Mouse (Mus musculus): ENCODE data around the gene Fbxw11. TPM values are rescaled to one million over a fixed set of nuclear protein-coding genes. Genes with fewer than 3 reads are reported as not detected.

Fbxw11 gene
- polyA plus RNA-seq, 1 experiment from 2014 or later: 65.7 TPM

DNA sequence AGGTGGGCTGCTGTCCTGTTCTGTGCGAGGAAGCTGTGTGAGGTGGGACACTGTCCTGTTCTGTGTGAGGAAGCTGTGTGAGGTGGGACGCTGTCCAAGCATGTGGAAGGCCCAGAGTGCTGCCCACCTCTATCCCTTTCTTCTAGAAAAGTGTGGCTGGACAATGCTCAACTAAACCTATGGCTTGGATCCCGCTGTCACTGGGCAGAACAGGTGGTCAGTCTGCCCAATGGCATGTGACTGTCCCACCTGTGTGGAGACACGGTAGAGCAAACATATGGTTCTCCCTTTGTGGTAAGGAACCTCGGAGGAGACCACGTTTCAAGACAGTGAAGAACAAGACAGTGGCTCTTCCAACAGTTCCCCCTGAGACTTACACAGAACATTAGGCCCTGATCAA lies 14.6 kb upstream of the Fbxw11 start:
- Histone ChIP-seq H3K27me3 (replicated peaks) (no peaks in the 10 kb centered on the region), H3K4me3 (replicated peaks) (no peak overlapping the region), H3K4me1 (replicated peaks) (no peaks in the 10 kb centered on the region), H3K4me2 (replicated peaks) (no peak overlapping the region), H3K9ac (no peak overlapping the region), H3K36me3 (no peaks in the 10 kb centered on the region), H3K9me3 (no peaks in the 10 kb centered on the region), H3K27ac (no peak overlapping the region)
- WGBS: 71% methylated on average over 6 of the region's 6 CpGs
- ATAC-seq: no peak

- Histone ChIP-seq H3K4me2 (replicated peaks) (no peak overlapping the region), H3K27me3 (replicated peaks) (no peaks in the 10 kb centered on the region), H3K36me3 (no peaks in the 10 kb centered on the region), H3K4me1 (replicated peaks) (no peaks in the 10 kb centered on the region), H3K9me3 (no peaks in the 10 kb centered on the region), H3K9ac (no peak overlapping the region), H3K27ac (no peak overlapping the region), H3K4me3 (replicated peaks) (no peak overlapping the region)
- no peak for ATAC-seq
- 78% methylated on average over 4 of the region's 4 CpGs for WGBS
These were observed 12.8 kb upstream of the Fbxw11 start for GRCm38 (mm10) chr11:32629713-32630211.

DNA sequence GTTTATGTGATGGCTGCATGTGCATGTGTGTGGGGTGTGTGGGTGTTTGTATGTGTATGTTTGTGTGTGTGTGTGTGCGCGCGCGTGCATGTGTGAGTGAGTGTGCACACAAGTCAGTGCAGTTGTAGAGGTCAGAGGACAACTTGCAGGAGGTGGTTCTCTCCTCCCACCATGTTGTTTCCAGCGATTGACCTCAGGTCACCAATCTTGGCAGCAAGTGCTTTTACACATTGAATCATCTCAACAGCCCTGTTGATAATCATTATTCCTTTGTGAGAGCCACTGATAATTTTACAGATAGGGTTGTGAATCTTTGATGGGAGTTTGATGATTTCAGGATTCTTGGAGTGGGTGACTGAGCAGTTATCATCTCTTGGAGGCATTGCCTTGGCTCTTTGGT lies 9.9 kb upstream of the Fbxw11 start:
- Histone ChIP-seq H3K9me3 (no peaks in the 10 kb centered on the region), H3K4me3 (replicated peaks) (no peak overlapping the region), H3K27ac (no peak overlapping the region), H3K4me2 (replicated peaks) (no peak overlapping the region), H3K4me1 (replicated peaks) (no peaks in the 10 kb centered on the region), H3K27me3 (replicated peaks) (no peaks in the 10 kb centered on the region), H3K9ac (no peak overlapping the region), H3K36me3 (no peaks in the 10 kb centered on the region)
- 95% methylated on average over 5 of the region's 5 CpGs for WGBS
- no peak for ATAC-seq

DNA sequence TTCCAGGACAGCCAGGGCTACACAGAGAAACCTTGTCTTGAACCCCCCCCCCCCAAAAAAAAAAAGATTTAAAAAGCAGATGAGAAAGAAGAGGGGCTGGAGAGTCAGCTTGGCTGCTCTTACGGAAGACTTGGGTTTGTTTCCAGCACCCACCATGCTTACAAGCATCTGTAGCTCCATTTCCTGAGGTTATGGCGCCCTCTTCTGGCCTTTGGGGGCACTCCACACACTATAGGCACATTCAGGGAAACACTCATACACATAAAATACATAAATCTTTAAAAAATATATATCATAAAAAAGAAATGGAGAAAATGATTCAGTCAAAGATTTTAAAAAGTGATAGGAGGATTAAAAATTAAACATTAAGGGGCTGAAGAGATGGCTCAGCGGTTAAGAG lies 9.0 kb upstream of the Fbxw11 start:
- WGBS: 67% methylated on average over 3 of the region's 3 CpGs
- H3K4me2 ChIP-seq (replicated peaks): no peak overlapping the region
- H3K27ac ChIP-seq: no peak overlapping the region
- H3K9me3 ChIP-seq: no peaks in the 10 kb centered on the region
- H3K4me3 ChIP-seq (replicated peaks): no peak overlapping the region
- no peaks in the 10 kb centered on the region for H3K4me1 ChIP-seq (replicated peaks)
- H3K9ac ChIP-seq: no peak overlapping the region
- ATAC-seq: no peak
- H3K36me3 ChIP-seq: no peaks in the 10 kb centered on the region
- H3K27me3 ChIP-seq (replicated peaks): no peaks in the 10 kb centered on the region

GRCm38 (mm10) chr11:32634143-32634542 lies 8.4 kb upstream of the Fbxw11 start:
- no peak for ATAC-seq
- Histone ChIP-seq H3K27me3 (replicated peaks) (no peaks in the 10 kb centered on the region), H3K4me3 (replicated peaks) (no peak overlapping the region), H3K4me2 (replicated peaks) (no peak overlapping the region), H3K9me3 (no peaks in the 10 kb centered on the region), H3K9ac (no peak overlapping the region), H3K4me1 (replicated peaks) (no peaks in the 10 kb centered on the region), H3K36me3 (no peaks in the 10 kb centered on the region), H3K27ac (no peak overlapping the region)
- 49% methylated on average over 2 of the region's 2 CpGs for WGBS

DNA sequence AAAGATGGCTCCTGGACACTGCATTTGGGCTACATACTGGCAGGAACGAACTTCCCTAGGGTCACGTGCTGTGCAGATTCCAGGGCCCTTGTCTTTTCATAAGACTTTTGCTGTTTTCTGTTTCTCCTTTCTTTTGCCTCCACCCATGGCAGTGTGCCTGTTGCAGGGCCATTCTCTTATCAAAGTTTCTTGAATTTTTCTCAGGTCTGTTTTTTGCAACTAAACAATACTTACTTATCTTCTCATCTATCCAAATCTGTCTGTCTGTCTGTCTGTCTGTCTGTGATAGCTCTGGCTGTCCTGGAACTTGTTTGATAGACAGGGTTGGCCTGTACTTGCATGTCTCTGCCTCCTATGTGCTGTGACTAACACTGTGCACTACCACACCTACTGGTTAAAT lies 7.7 kb upstream of the Fbxw11 start:
- Histone ChIP-seq H3K4me3 (replicated peaks) (no peak overlapping the region), H3K36me3 (no peaks in the 10 kb centered on the region), H3K4me1 (replicated peaks) (no peaks in the 10 kb centered on the region), H3K27ac (no peak overlapping the region), H3K9ac (no peak overlapping the region), H3K27me3 (replicated peaks) (no peaks in the 10 kb centered on the region), H3K9me3 (no peaks in the 10 kb centered on the region), H3K4me2 (replicated peaks) (no peak overlapping the region)
- ATAC-seq: no peak
- 46% methylated on average over 2 of the region's 2 CpGs for WGBS

- 60% methylated on average over 4 of the region's 4 CpGs for WGBS
- H3K27me3 ChIP-seq (replicated peaks): no peaks in the 10 kb centered on the region
- H3K4me2 ChIP-seq (replicated peaks): no peak overlapping the region
- no peaks in the 10 kb centered on the region for H3K9me3 ChIP-seq
- H3K4me1 ChIP-seq (replicated peaks): 0 out of 2 replicates have a peak, but pooled peaks cover 3% of the 10 kb centered on the region
- H3K27ac ChIP-seq: no peak overlapping the region
- no peaks in the 10 kb centered on the region for H3K36me3 ChIP-seq
- H3K9ac ChIP-seq: no peak overlapping the region
- ATAC-seq: no peak
- H3K4me3 ChIP-seq (replicated peaks): no peak overlapping the region
These were observed 6.2 kb upstream of the Fbxw11 start for GRCm38 (mm10) chr11:32636275-32636674.

- no peak for ATAC-seq
These were observed 3.8 kb upstream of the Fbxw11 start for GRCm38 (mm10) chr11:32638521-32639255.

GRCm38 (mm10) chr11:32640617-32641016 lies 1.9 kb upstream of the Fbxw11 start:
- Histone ChIP-seq H3K27ac (no peak overlapping the region), H3K36me3 (no peaks in the 10 kb centered on the region), H3K9ac (no peak overlapping the region), H3K4me1 (replicated peaks) (0 out of 2 replicates have a peak, but pooled peaks cover 6% of the 10 kb centered on the region), H3K4me2 (replicated peaks) (no peak overlapping the region), H3K27me3 (replicated peaks) (no peaks in the 10 kb centered on the region), H3K4me3 (replicated peaks) (no peak overlapping the region), H3K9me3 (no peaks in the 10 kb centered on the region)
- no peak for ATAC-seq
- 89% methylated on average over 4 of the region's 4 CpGs for WGBS

More at GRCm38 (mm10) chr11:32638521-32639255, 3.8 kb upstream of the Fbxw11 start:
- 88% methylated on average over 8 of the region's 8 CpGs for WGBS
- H3K4me2 ChIP-seq (replicated peaks): no peak overlapping the region
- no peak overlapping the region for H3K4me3 ChIP-seq (replicated peaks)
- H3K9ac ChIP-seq: no peak overlapping the region
- H3K4me1 ChIP-seq (replicated peaks): 0 out of 2 replicates have a peak, but pooled peaks cover 6% of the 10 kb centered on the region
- no peaks in the 10 kb centered on the region for H3K27me3 ChIP-seq (replicated peaks)
- H3K9me3 ChIP-seq: no peaks in the 10 kb centered on the region
- no peaks in the 10 kb centered on the region for H3K36me3 ChIP-seq
- H3K27ac ChIP-seq: no peak overlapping the region

- Histone ChIP-seq H3K27me3 (replicated peaks) (no peaks in the 10 kb centered on the region), H3K9me3 (no peaks in the 10 kb centered on the region), H3K4me3 (replicated peaks) (peak overlapping the region; percentile 88), H3K4me2 (replicated peaks) (peak overlapping the region; percentile 82), H3K4me1 (replicated peaks) (0 out of 2 replicates have a peak, but pooled peaks cover 6% of the 10 kb centered on the region), H3K9ac (peak overlapping the region; percentile 91), H3K27ac (peak overlapping the region; percentile 98), H3K36me3 (no peaks in the 10 kb centered on the region)
- ATAC-seq: peak; percentile 75
- under 1% methylated on average over 54 of the region's 54 CpGs for WGBS
These were observed 669 bp downstream of the Fbxw11 start for GRCm38 (mm10) chr11:32642899-32643886.

GRCm38 (mm10) chr11:32644010-32644409 lies 1.5 kb downstream of the Fbxw11 start:
- H3K9ac ChIP-seq: peak overlapping the region; percentile 91
- H3K27me3 ChIP-seq (replicated peaks): no peaks in the 10 kb centered on the region
- ATAC-seq: no peak
- H3K27ac ChIP-seq: peak overlapping the region; percentile 98
- H3K36me3 ChIP-seq: no peaks in the 10 kb centered on the region
- 0 out of 2 replicates have a peak, but pooled peaks cover 6% of the 10 kb centered on the region for H3K4me1 ChIP-seq (replicated peaks)
- peak overlapping the region; percentile 88 for H3K4me3 ChIP-seq (replicated peaks)
- WGBS: 22% methylated on average over 3 of the region's 3 CpGs
- H3K9me3 ChIP-seq: no peaks in the 10 kb centered on the region
- peak overlapping the region; percentile 82 for H3K4me2 ChIP-seq (replicated peaks)

DNA sequence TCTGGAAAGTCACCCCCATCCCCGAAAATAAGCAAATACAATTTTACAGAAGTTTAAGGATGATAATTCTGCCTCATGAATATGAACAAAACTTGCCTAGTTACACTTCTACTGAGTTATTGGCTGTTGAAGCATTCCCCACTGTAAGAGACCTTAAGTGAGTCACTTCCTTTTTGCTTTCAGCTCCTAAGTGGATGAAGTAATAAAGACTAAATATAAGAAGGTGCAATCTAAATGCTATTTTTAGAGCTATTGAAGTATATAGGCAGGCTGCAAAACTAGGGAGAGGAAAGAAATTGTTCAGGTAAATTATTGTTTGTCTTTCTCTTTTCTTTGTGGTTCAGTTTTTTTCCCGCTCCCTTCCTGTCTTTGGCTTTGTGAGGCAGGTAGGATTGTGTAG lies 4.7 kb downstream of the Fbxw11 start:
- no peaks in the 10 kb centered on the region for H3K36me3 ChIP-seq
- no peak for ATAC-seq
- H3K9ac ChIP-seq: no peak overlapping the region
- no peak overlapping the region for H3K4me2 ChIP-seq (replicated peaks)
- peaks cover 6% of the 10 kb centered on the region for H3K4me1 ChIP-seq (replicated peaks)
- H3K27ac ChIP-seq: no peak overlapping the region
- H3K27me3 ChIP-seq (replicated peaks): no peaks in the 10 kb centered on the region
- 74% methylated on average over 2 of the region's 2 CpGs for WGBS
- no peaks in the 10 kb centered on the region for H3K9me3 ChIP-seq
- no peak overlapping the region for H3K4me3 ChIP-seq (replicated peaks)
